Mouse (Mus musculus): ENCODE results near the gene Wdr76. TPM values are rescaled to one million over a fixed set of nuclear protein-coding genes. Genes with fewer than 3 reads are reported as not detected.
"Not testable (repeated sequence)": the region's sequence is repeated elsewhere in the genome, so short reads cannot be mapped to it uniquely, and the experiment has no call there.

Gene Wdr76
- total and polyA plus RNA-seq, 3 experiments = 17.4 to 29.9 (median 26.9) TPM

- Histone ChIP-seq H3K27ac (ENCODE audit: insufficient read depth, low read depth) (no peak overlapping the region), H3K9ac (ENCODE audit: insufficient read depth, low read depth) (no peak overlapping the region), H3K4me3 (replicated peaks in 1 of 3; ENCODE audit: low read depth in 2 of 3, low read length in 2 of 3, poor library complexity in 1 of 3) (no peak overlapping the region), H3K36me3 (replicated peaks in 1 of 2; ENCODE audit: control insufficient read depth in 1 of 2, insufficient read depth in 1 of 2, low read length in 1 of 2) (peaks cover 34 to 68% of the 10 kb centered on the region in 2 experiments), H3K4me1 (ENCODE audit: control insufficient read depth in 1 of 2, insufficient read depth in 2 of 2) (no peaks in the 10 kb centered on the region), H3K79me2 (replicated peaks; ENCODE audit: control insufficient read depth, extremely low read depth, insufficient read depth, poor library complexity, severe bottlenecking) (0 out of 2 replicates have a peak, but pooled peaks cover 4% of the 10 kb centered on the region), H3K4me2 (ENCODE audit: insufficient read depth, low read depth, poor library complexity, severe bottlenecking) (no peak overlapping the region), H3K9me3 (replicated peaks; ENCODE audit: low read length) (no peaks in the 10 kb centered on the region), H3K27me3 (replicated peaks) (no peaks in the 10 kb centered on the region)
- in situ Hi-C loops (cut with MboI; ENCODE audit: low pct_ligation_motif_present, low pct_unique_long_range_greater_than_20kb, low sequenced_read_pairs) (no loop called here), dilution Hi-C loops (cut with MboI; ENCODE audit: extremely low pct_ligation_motif_present, extremely low pct_unique_long_range_greater_than_20kb, low sequenced_read_pairs) (no loop called here)
- TF ChIP-seq GABPA (IDR thresholded peaks at IDR 0.05; ENCODE audit: insufficient replicate concordance, low read depth, low read length) = no peak
- TF ChIP-seq JUN (IDR thresholded peaks at IDR 0.05; ENCODE audit: insufficient read depth, low read depth, low read length) = no peak
- no peak for TF ChIP-seq MAX (IDR thresholded peaks at IDR 0.05; ENCODE audit: low read length)
- no peak for TF ChIP-seq SIN3A (IDR thresholded peaks at IDR 0.05; ENCODE audit: low read length)
- no peak for TF ChIP-seq MAFK (IDR thresholded peaks at IDR 0.05; ENCODE audit: insufficient replicate concordance, low read length)
- no peak for TF ChIP-seq NRF1 (IDR thresholded peaks at IDR 0.05; ENCODE audit: low read depth, low read length)
- TF ChIP-seq ZKSCAN1 (IDR thresholded peaks at IDR 0.05; ENCODE audit: borderline replicate concordance, low read depth, low read length) = no peak
- TF ChIP-seq EP300 (IDR thresholded peaks at IDR 0.05; ENCODE audit: low read length) = no peak
- TF ChIP-seq ZC3H11A (IDR thresholded peaks at IDR 0.05; ENCODE audit: low read depth, low read length) = no peak
- no peak for DNase-seq (ENCODE audit: extremely low read depth)
Measured at GRCm38 (mm10) chr2:121522006-121522405, 15.5 kb downstream of the Wdr76 start.

- H3K4me1 ChIP-seq (ENCODE audit: control insufficient read depth in 1 of 2, insufficient read depth in 2 of 2); dilution Hi-C loops (cut with MboI; ENCODE audit: extremely low pct_ligation_motif_present, extremely low pct_unique_long_range_greater_than_20kb, low sequenced_read_pairs); DNase-seq (ENCODE audit: extremely low read depth); in situ Hi-C loops (cut with MboI; ENCODE audit: low pct_ligation_motif_present, low pct_unique_long_range_greater_than_20kb, low sequenced_read_pairs); H3K27me3 ChIP-seq (replicated peaks); H3K27ac ChIP-seq (ENCODE audit: insufficient read depth, low read depth); H3K9ac ChIP-seq (ENCODE audit: insufficient read depth, low read depth); H3K79me2 ChIP-seq (replicated peaks; ENCODE audit: control insufficient read depth, extremely low read depth, insufficient read depth, poor library complexity, severe bottlenecking); H3K4me2 ChIP-seq (ENCODE audit: insufficient read depth, low read depth, poor library complexity, severe bottlenecking); H3K4me3 ChIP-seq (replicated peaks in 1 of 3; ENCODE audit: low read depth in 2 of 3, low read length in 2 of 3, poor library complexity in 1 of 3); H3K9me3 ChIP-seq (replicated peaks; ENCODE audit: low read length): not testable (repeated sequence)
- peaks cover 33 to 63% of the 10 kb centered on the region in 2 experiments for H3K36me3 ChIP-seq (replicated peaks in 1 of 2; ENCODE audit: control insufficient read depth in 1 of 2, insufficient read depth in 1 of 2, low read length in 1 of 2)
Measured at GRCm38 (mm10) chr2:121522830-121523229, 16.3 kb downstream of the Wdr76 start.

GRCm38 (mm10) chr2:121525056-121525455, 18.5 kb downstream of the Wdr76 start:
- Histone ChIP-seq H3K9me3 (replicated peaks; ENCODE audit: low read length) (no peaks in the 10 kb centered on the region), H3K27me3 (replicated peaks) (no peaks in the 10 kb centered on the region), H3K4me3 (replicated peaks in 1 of 3; ENCODE audit: low read depth in 2 of 3, low read length in 2 of 3, poor library complexity in 1 of 3) (no peak overlapping the region), H3K4me2 (ENCODE audit: insufficient read depth, low read depth, poor library complexity, severe bottlenecking) (no peak overlapping the region), H3K4me1 (ENCODE audit: control insufficient read depth in 1 of 2, insufficient read depth in 2 of 2) (no peaks in the 10 kb centered on the region), H3K36me3 (replicated peaks in 1 of 2; ENCODE audit: control insufficient read depth in 1 of 2, insufficient read depth in 1 of 2, low read length in 1 of 2) (peaks cover 26 to 58% of the 10 kb centered on the region in 2 experiments), H3K79me2 (replicated peaks; ENCODE audit: control insufficient read depth, extremely low read depth, insufficient read depth, poor library complexity, severe bottlenecking) (no peaks in the 10 kb centered on the region), H3K27ac (ENCODE audit: insufficient read depth, low read depth) (no peak overlapping the region), H3K9ac (ENCODE audit: insufficient read depth, low read depth) (no peak overlapping the region)
- in situ Hi-C loops (cut with MboI; ENCODE audit: low pct_ligation_motif_present, low pct_unique_long_range_greater_than_20kb, low sequenced_read_pairs) (no loop called here), dilution Hi-C loops (cut with MboI; ENCODE audit: extremely low pct_ligation_motif_present, extremely low pct_unique_long_range_greater_than_20kb, low sequenced_read_pairs) (no loop called here)
- no peak for DNase-seq (ENCODE audit: extremely low read depth)
- TF ChIP-seq JUND (conservative IDR thresholded peaks at IDR 0.05; ENCODE audit: low read depth, low read length) (no peak), MYC (IDR thresholded peaks at IDR 0.05; ENCODE audit: low read depth, low read length) (no peak), E2F4 (IDR thresholded peaks at IDR 0.05; ENCODE audit: insufficient replicate concordance, low read depth, low read length) (no peak), MAZ (IDR thresholded peaks at IDR 0.05; ENCODE audit: low read depth, low read length) (no peak), TCF12 (IDR thresholded peaks at IDR 0.05; ENCODE audit: low read depth, low read length) (no peak), MXI1 (IDR thresholded peaks at IDR 0.05; ENCODE audit: low read depth, low read length) (no peak), SMC3 (IDR thresholded peaks at IDR 0.05; ENCODE audit: low read depth, low read length) (no peak), CHD1 (IDR thresholded peaks at IDR 0.05; ENCODE audit: low read depth, low read length) (no peak), UBTF (IDR thresholded peaks at IDR 0.05; ENCODE audit: low read depth, low read length) (no peak), RCOR1 (conservative IDR thresholded peaks at IDR 0.05; ENCODE audit: low read depth, low read length) (no peak)
